Mouse (Mus musculus): ENCODE measurements around the gene Necap2.

- TF ChIP-seq CTCF (IDR thresholded peaks at IDR 0.05; ENCODE audit: borderline replicate concordance, insufficient read depth, low read length) (peak; percentile 92), POLR2A (IDR thresholded peaks at IDR 0.05; ENCODE audit: low read depth, low read length) (no peak)
Measured at GRCm38 (mm10) chr4:141031733-141032132, 46.4 kb downstream of the Necap2 start.
